Mouse (Mus musculus): ENCODE data around the gene Tulp1. TPM values are rescaled to one million over a fixed set of nuclear protein-coding genes. Genes with fewer than 3 reads are reported as not detected.
"Not testable (repeated sequence)": the region's sequence is repeated elsewhere in the genome, so short reads cannot be mapped to it uniquely, and the experiment has no call there.

Tulp1 gene
- polyA plus RNA-seq, 1 experiment, result 1.7 TPM

GRCm38 (mm10) chr17:28368449-28368848, 3.4 kb upstream of the Tulp1 start:
- no peak for DNase-seq (ENCODE audit: low read depth)

GRCm38 (mm10) chr17:28363507-28363906, 1.5 kb downstream of the Tulp1 start:
- DNase-seq (ENCODE audit: low read depth), result no peak

GRCm38 (mm10) chr17:28362653-28363292, 2.2 kb downstream of the Tulp1 start:
- DNase-seq (ENCODE audit: low read depth), result no peak

- no peak for DNase-seq (ENCODE audit: low read depth)
Observed at GRCm38 (mm10) chr17:28361921-28362652, 2.9 kb downstream of the Tulp1 start.

GRCm38 (mm10) chr17:28360531-28361277, 4.3 kb downstream of the Tulp1 start:
- DNase-seq (ENCODE audit: low read depth), result no peak

GRCm38 (mm10) chr17:28358576-28359261, 6.3 kb downstream of the Tulp1 start:
- DNase-seq (ENCODE audit: low read depth), result not testable (repeated sequence)

- DNase-seq (ENCODE audit: low read depth), result no peak
Observed at GRCm38 (mm10) chr17:28355871-28356270, 9.2 kb downstream of the Tulp1 start.

- DNase-seq (ENCODE audit: low read depth), result no peak
Observed at GRCm38 (mm10) chr17:28352018-28352417, 13.0 kb downstream of the Tulp1 start.

- no peak for DNase-seq (ENCODE audit: low read depth)
Observed at GRCm38 (mm10) chr17:28351353-28351890, 13.6 kb downstream of the Tulp1 start.

- no peak for DNase-seq (ENCODE audit: low read depth)
Observed at GRCm38 (mm10) chr17:28350466-28351352, 14.3 kb downstream of the Tulp1 start, which contains the start of gene Tead3. Tead3 (minus strand) TSS chr17:28350817.

- DNase-seq (ENCODE audit: low read depth), result no peak
Observed at GRCm38 (mm10) chr17:28349901-28350465, 15.0 kb downstream of the Tulp1 start.

- DNase-seq (ENCODE audit: low read depth), result no peak
Observed at GRCm38 (mm10) chr17:28349264-28349880, 15.7 kb downstream of the Tulp1 start.

- DNase-seq (ENCODE audit: low read depth), result no peak
Observed at GRCm38 (mm10) chr17:28348211-28348610, 16.8 kb downstream of the Tulp1 start.

- no peak for DNase-seq (ENCODE audit: low read depth)
Observed at GRCm38 (mm10) chr17:28347327-28347726, 17.7 kb downstream of the Tulp1 start.

GRCm38 (mm10) chr17:28345882-28346281, 19.1 kb downstream of the Tulp1 start:
- no peak for DNase-seq (ENCODE audit: low read depth)

GRCm38 (mm10) chr17:28345271-28345721, 19.7 kb downstream of the Tulp1 start:
- no peak for DNase-seq (ENCODE audit: low read depth)

- no peak for DNase-seq (ENCODE audit: low read depth)
Observed at GRCm38 (mm10) chr17:28344670-28345069, 20.4 kb downstream of the Tulp1 start.

GRCm38 (mm10) chr17:28344050-28344607, 20.9 kb downstream of the Tulp1 start:
- no peak for DNase-seq (ENCODE audit: low read depth)

GRCm38 (mm10) chr17:28341091-28341490, 23.9 kb downstream of the Tulp1 start:
- DNase-seq (ENCODE audit: low read depth), result peak; percentile 55

Measured in gonadal fat pad, adult 2 months (tissue).